Mouse (Mus musculus): ENCODE data around the gene Lbh. TPM values are rescaled to one million over a fixed set of nuclear protein-coding genes. Genes with fewer than 3 reads are reported as not detected.

Gene Lbh
- 3.9 and 4.2 TPM in 2 replicates for polyA plus RNA-seq (2015; fragmentation: Nextera tagmentation; extraction: Ambion mirVana)

- H3K36me3 ChIP-seq (ENCODE audit: control insufficient read depth, insufficient read depth, low read length): no peaks in the 10 kb centered on the region
- peak within 1 kb of the TSS; percentile 83 for H3K9ac ChIP-seq (ENCODE audit: low read length)
- H3K4me1 ChIP-seq (ENCODE audit: control insufficient read depth, insufficient read depth, low read length): peaks cover 21% of the 10 kb centered on the region
- peak within 1 kb of the TSS; percentile 85 for H3K4me3 ChIP-seq (replicated peaks; ENCODE audit: low read length)
- H3K27ac ChIP-seq (ENCODE audit: low read length): peak within 1 kb of the TSS; percentile 90
- H3K27me3 ChIP-seq (ENCODE audit: control insufficient read depth, insufficient read depth, low read length): peaks cover 4% of the 10 kb centered on the region; the same call in 1 of the 2 replicates
- ATAC-seq (ENCODE audit: insufficient read depth, low FRiP score): peak; percentile 89
- H3K9me3 ChIP-seq (replicated peaks; ENCODE audit: control insufficient read depth, low read length): no peaks in the 10 kb centered on the region
- peak within 1 kb of the TSS; percentile 98 for H3K4me2 ChIP-seq (ENCODE audit: low read depth, low read length)
- WGBS: 0% methylated on average over 35 of the region's 35 CpGs
Measured at GRCm38 (mm10) chr17:72918053-72918452, at the start of gene Lbh. Gene Lbh (plus strand): TSS chr17:72918305.

DNA sequence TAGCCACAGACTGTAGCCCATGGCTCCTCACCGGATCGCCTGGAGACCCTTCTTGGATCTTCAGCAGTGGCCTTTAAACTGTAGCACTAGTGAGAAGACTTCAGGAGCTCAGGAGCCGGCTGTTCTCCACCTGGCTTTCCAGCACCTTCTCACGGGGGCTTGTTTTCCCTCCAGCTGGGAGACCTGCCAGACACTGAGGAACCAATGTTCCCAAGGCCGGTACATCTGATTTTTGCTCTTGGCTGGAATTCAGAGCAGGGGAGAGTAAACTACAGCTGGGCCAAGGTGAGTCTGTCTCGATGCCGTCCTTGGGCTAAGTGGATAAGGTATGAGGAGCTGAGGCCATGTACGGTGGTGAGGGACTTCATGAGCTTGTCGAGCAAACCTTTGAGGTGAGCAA lies 39.1 kb upstream of the Lbh start:
- H3K4me1 ChIP-seq (ENCODE audit: control insufficient read depth, insufficient read depth, low read length): no peaks in the 10 kb centered on the region
- no peak overlapping the region for H3K4me3 ChIP-seq (replicated peaks; ENCODE audit: low read length)
- ATAC-seq (ENCODE audit: insufficient read depth, low FRiP score): no peak; the same call in 1 of the 2 replicates
- H3K36me3 ChIP-seq (ENCODE audit: control insufficient read depth, insufficient read depth, low read length): no peaks in the 10 kb centered on the region
- no peak overlapping the region for H3K9ac ChIP-seq (ENCODE audit: low read length)
- WGBS: 83% methylated on average over 9 of the region's 9 CpGs
- H3K9me3 ChIP-seq (replicated peaks; ENCODE audit: control insufficient read depth, low read length): no peaks in the 10 kb centered on the region
- H3K27me3 ChIP-seq (ENCODE audit: control insufficient read depth, insufficient read depth, low read length): no peaks in the 10 kb centered on the region
- no peak overlapping the region for H3K4me2 ChIP-seq (ENCODE audit: low read depth, low read length)
- H3K27ac ChIP-seq (ENCODE audit: low read length): no peak overlapping the region

DNA sequence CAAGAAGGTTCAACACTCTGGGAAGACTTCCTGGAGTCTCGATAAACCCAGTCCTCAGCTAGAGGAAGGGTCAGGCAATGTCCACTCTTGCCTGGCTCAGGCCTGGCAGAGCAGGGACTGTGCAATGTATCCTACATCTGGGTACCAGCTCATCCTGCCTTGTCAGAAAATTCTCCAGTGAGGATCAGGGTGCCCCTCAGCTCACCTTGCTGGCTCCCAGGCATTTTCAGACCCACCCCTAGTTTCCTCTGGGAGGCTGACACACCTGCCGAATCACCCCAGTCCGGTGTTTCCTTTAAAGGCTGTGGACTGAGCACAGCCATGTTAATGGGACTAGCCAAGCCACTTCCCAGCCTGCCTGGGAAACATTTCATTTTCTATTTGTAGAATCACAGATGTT lies 37.9 kb upstream of the Lbh start:
- Histone ChIP-seq H3K4me3 (replicated peaks; ENCODE audit: low read length) (no peak overlapping the region), H3K36me3 (ENCODE audit: control insufficient read depth, insufficient read depth, low read length) (no peaks in the 10 kb centered on the region), H3K27ac (ENCODE audit: low read length) (no peak overlapping the region), H3K9ac (ENCODE audit: low read length) (no peak overlapping the region), H3K4me2 (ENCODE audit: low read depth, low read length) (no peak overlapping the region), H3K9me3 (replicated peaks; ENCODE audit: control insufficient read depth, low read length) (no peaks in the 10 kb centered on the region), H3K4me1 (ENCODE audit: control insufficient read depth, insufficient read depth, low read length) (no peaks in the 10 kb centered on the region), H3K27me3 (ENCODE audit: control insufficient read depth, insufficient read depth, low read length) (no peaks in the 10 kb centered on the region)
- no peak for ATAC-seq (ENCODE audit: insufficient read depth, low FRiP score)
- WGBS: 49% methylated on average over 3 of the region's 3 CpGs

- WGBS: 74% methylated on average over 3 of the region's 3 CpGs
- no peak for ATAC-seq (ENCODE audit: insufficient read depth, low FRiP score)
- Histone ChIP-seq H3K27ac (ENCODE audit: low read length) (no peak overlapping the region), H3K9ac (ENCODE audit: low read length) (no peak overlapping the region), H3K36me3 (ENCODE audit: control insufficient read depth, insufficient read depth, low read length) (no peaks in the 10 kb centered on the region), H3K4me2 (ENCODE audit: low read depth, low read length) (no peak overlapping the region), H3K9me3 (replicated peaks; ENCODE audit: control insufficient read depth, low read length) (no peaks in the 10 kb centered on the region), H3K4me1 (ENCODE audit: control insufficient read depth, insufficient read depth, low read length) (no peaks in the 10 kb centered on the region), H3K4me3 (replicated peaks; ENCODE audit: low read length) (no peak overlapping the region), H3K27me3 (ENCODE audit: control insufficient read depth, insufficient read depth, low read length) (no peaks in the 10 kb centered on the region)
Measured at GRCm38 (mm10) chr17:72881051-72881450, 37.1 kb upstream of the Lbh start.

- 67% methylated on average over 1 of the region's 1 CpGs for WGBS
- H3K4me2 ChIP-seq (ENCODE audit: low read depth, low read length): no peak overlapping the region
- H3K9ac ChIP-seq (ENCODE audit: low read length): no peak overlapping the region
- no peak for ATAC-seq (ENCODE audit: insufficient read depth, low FRiP score)
- H3K27me3 ChIP-seq (ENCODE audit: control insufficient read depth, insufficient read depth, low read length): no peaks in the 10 kb centered on the region
- no peaks in the 10 kb centered on the region for H3K36me3 ChIP-seq (ENCODE audit: control insufficient read depth, insufficient read depth, low read length)
- H3K4me3 ChIP-seq (replicated peaks; ENCODE audit: low read length): no peak overlapping the region
- no peaks in the 10 kb centered on the region for H3K4me1 ChIP-seq (ENCODE audit: control insufficient read depth, insufficient read depth, low read length)
- no peak overlapping the region for H3K27ac ChIP-seq (ENCODE audit: low read length)
- no peaks in the 10 kb centered on the region for H3K9me3 ChIP-seq (replicated peaks; ENCODE audit: control insufficient read depth, low read length)
Measured at GRCm38 (mm10) chr17:72881804-72882203, 36.3 kb upstream of the Lbh start.

- Histone ChIP-seq H3K36me3 (ENCODE audit: control insufficient read depth, insufficient read depth, low read length) (no peaks in the 10 kb centered on the region), H3K27me3 (ENCODE audit: control insufficient read depth, insufficient read depth, low read length) (no peaks in the 10 kb centered on the region), H3K4me3 (replicated peaks; ENCODE audit: low read length) (no peak overlapping the region), H3K4me2 (ENCODE audit: low read depth, low read length) (no peak overlapping the region), H3K9ac (ENCODE audit: low read length) (no peak overlapping the region), H3K4me1 (ENCODE audit: control insufficient read depth, insufficient read depth, low read length) (no peaks in the 10 kb centered on the region), H3K9me3 (replicated peaks; ENCODE audit: control insufficient read depth, low read length) (no peaks in the 10 kb centered on the region), H3K27ac (ENCODE audit: low read length) (no peak overlapping the region)
- whole genome bisulfite sequencing: 24% methylated on average over 20 of the region's 20 CpGs
- ATAC-seq (ENCODE audit: insufficient read depth, low FRiP score): peak; percentile 47; the same call in 1 of the 2 replicates
Measured at GRCm38 (mm10) chr17:72889556-72890397, 28.3 kb upstream of the Lbh start.

DNA sequence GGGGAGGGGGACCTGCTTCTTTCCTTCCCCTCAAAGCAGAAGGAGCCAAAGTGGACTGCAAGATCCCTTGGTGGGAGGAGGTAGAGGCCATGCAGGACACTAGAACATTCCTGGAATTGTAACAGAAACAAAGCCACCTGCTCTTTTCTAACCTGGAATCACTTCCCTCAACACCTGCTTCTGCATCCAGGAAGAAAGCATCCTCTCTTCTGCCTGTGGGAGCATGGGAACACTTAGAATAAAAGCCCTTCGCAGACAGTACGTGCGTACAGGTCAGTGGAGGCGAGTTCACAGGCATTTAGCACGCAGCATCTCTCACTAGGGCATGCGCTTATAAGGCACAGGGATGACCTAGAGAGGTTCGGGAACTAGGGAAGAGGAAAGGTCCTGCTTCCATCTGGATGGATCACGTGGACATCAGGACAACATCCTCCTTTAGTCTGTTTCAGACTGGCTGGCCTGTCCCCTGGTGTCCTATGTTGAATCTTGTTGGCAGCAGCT lies 27.7 kb upstream of the Lbh start:
- H3K27me3 ChIP-seq (ENCODE audit: control insufficient read depth, insufficient read depth, low read length): no peaks in the 10 kb centered on the region
- H3K4me3 ChIP-seq (replicated peaks; ENCODE audit: low read length): no peak overlapping the region
- no peaks in the 10 kb centered on the region for H3K36me3 ChIP-seq (ENCODE audit: control insufficient read depth, insufficient read depth, low read length)
- no peak for ATAC-seq (ENCODE audit: insufficient read depth, low FRiP score)
- no peak overlapping the region for H3K27ac ChIP-seq (ENCODE audit: low read length)
- no peak overlapping the region for H3K4me2 ChIP-seq (ENCODE audit: low read depth, low read length)
- 69% methylated on average over 8 of the region's 8 CpGs for WGBS
- H3K9me3 ChIP-seq (replicated peaks; ENCODE audit: control insufficient read depth, low read length): no peaks in the 10 kb centered on the region
- H3K9ac ChIP-seq (ENCODE audit: low read length): no peak overlapping the region
- no peaks in the 10 kb centered on the region for H3K4me1 ChIP-seq (ENCODE audit: control insufficient read depth, insufficient read depth, low read length)

DNA sequence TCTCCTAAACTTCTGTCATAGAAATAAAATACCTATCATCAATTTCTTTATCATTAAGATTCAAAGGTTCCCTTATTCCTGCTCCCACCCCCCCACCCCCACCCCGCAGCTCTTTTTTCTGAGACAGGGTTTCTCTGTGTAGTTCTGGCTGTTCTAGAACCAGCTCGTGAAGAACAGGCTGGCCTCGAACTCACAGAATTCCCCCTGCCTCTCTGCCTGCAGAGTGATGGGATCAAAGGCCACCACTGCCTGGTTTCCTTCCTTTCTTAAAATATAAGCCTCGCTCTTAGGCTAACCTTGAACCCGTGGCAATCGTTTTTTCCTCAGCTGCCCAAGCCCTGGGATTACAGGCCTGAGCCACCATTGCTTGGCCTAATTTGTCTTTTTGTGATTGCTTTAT lies 26.5 kb upstream of the Lbh start:
- no peak for ATAC-seq (ENCODE audit: insufficient read depth, low FRiP score)

GRCm38 (mm10) chr17:72895506-72895905 lies 22.6 kb upstream of the Lbh start:
- H3K4me3 ChIP-seq (replicated peaks; ENCODE audit: low read length): no peak overlapping the region
- H3K4me1 ChIP-seq (ENCODE audit: control insufficient read depth, insufficient read depth, low read length): no peaks in the 10 kb centered on the region
- ATAC-seq (ENCODE audit: insufficient read depth, low FRiP score): no peak
- 90% methylated on average over 3 of the region's 3 CpGs for WGBS
- H3K36me3 ChIP-seq (ENCODE audit: control insufficient read depth, insufficient read depth, low read length): no peaks in the 10 kb centered on the region
- H3K27ac ChIP-seq (ENCODE audit: low read length): no peak overlapping the region
- no peaks in the 10 kb centered on the region for H3K27me3 ChIP-seq (ENCODE audit: control insufficient read depth, insufficient read depth, low read length)
- H3K9me3 ChIP-seq (replicated peaks; ENCODE audit: control insufficient read depth, low read length): no peaks in the 10 kb centered on the region
- no peak overlapping the region for H3K9ac ChIP-seq (ENCODE audit: low read length)
- no peak overlapping the region for H3K4me2 ChIP-seq (ENCODE audit: low read depth, low read length)

More for the DNA sequence above, 26.5 kb upstream of the Lbh start:
- no peaks in the 10 kb centered on the region for H3K36me3 ChIP-seq (ENCODE audit: control insufficient read depth, insufficient read depth, low read length)
- no peak overlapping the region for H3K9ac ChIP-seq (ENCODE audit: low read length)
- H3K4me3 ChIP-seq (replicated peaks; ENCODE audit: low read length): no peak overlapping the region
- WGBS: 84% methylated on average over 6 of the region's 6 CpGs
- H3K9me3 ChIP-seq (replicated peaks; ENCODE audit: control insufficient read depth, low read length): no peaks in the 10 kb centered on the region
- no peaks in the 10 kb centered on the region for H3K4me1 ChIP-seq (ENCODE audit: control insufficient read depth, insufficient read depth, low read length)
- no peaks in the 10 kb centered on the region for H3K27me3 ChIP-seq (ENCODE audit: control insufficient read depth, insufficient read depth, low read length)
- no peak overlapping the region for H3K4me2 ChIP-seq (ENCODE audit: low read depth, low read length)
- no peak overlapping the region for H3K27ac ChIP-seq (ENCODE audit: low read length)

Data from stomach, embryonic 16.5 days (tissue).